In the genomic region with DNA sequence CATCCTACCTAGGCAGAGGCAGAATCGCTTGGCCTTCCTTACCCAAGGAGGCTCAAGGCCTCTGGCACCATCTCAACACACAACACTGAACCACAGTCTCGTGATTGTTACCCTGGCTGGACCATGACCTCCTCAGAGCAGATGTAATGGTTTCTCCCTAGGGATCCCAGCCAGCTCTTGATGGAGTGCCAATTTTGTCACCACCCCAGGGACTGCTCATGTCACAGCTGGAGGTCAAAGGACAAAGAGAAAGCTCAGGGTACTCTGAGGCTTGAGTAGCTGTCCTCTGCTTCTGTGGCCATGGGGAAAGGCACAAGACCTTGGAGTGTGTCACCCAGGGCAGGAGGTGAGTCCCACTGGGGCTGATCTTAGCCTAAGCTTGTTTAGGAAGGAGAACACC, we compare ENCODE assay signal across 18 mouse cellular contexts. TPM values are rescaled to one million over a fixed set of nuclear protein-coding genes. Genes with fewer than 3 reads are reported as not detected.
A peak's percentile ranks its signal among the peaks of the same experiment; 100 is the strongest.
DNase-seq lines count a peak whose midpoint lies in the region; TF ChIP-seq lines count a peak whose summit lies in the region.
"Had no signal": no experiment of that assay in that cellular context is flagged by ENCODE, and none has a peak within 500 bp of the region (broad histone marks: within the 10 kb centered on the region; RNA-seq: fewer than 3 reads in every experiment).

No protein-coding gene starts in this region.

- H3K9me3 ChIP-seq in heart, embryonic 10.5 days: no peaks in the 10 kb centered on the region
- H3K9me3 ChIP-seq: embryonic facial prominence, embryonic 15.5 days; forebrain, embryonic 15.5 days; limb, embryonic 10.5 days; midbrain, embryonic 15.5 days; neural tube, embryonic 12.5 days had no signal

- TF ChIP-seq CTCF in lung, adult 2 months (IDR thresholded peaks at IDR 0.05; ENCODE audit: insufficient read depth, low read length): no peak

- H3K36me3 ChIP-seq in heart, embryonic 10.5 days: no peaks in the 10 kb centered on the region
- H3K36me3 ChIP-seq: embryonic facial prominence, embryonic 15.5 days; forebrain, embryonic 15.5 days; G1E; limb, embryonic 10.5 days; midbrain, embryonic 15.5 days; neural tube, embryonic 12.5 days had no signal

- H3K4me1 ChIP-seq in heart, embryonic 10.5 days: no peaks in the 10 kb centered on the region; the same call in 1 of the 2 replicates
- H3K4me1 ChIP-seq in lung, adult 2 months (ENCODE audit: control insufficient read depth, insufficient read depth, low read length): no peaks in the 10 kb centered on the region
- H3K4me1 ChIP-seq: embryonic facial prominence, embryonic 15.5 days; limb, embryonic 10.5 days; midbrain, embryonic 15.5 days; neural tube, embryonic 12.5 days had no signal

- no peak for TF ChIP-seq POLR2A in lung, adult 2 months (IDR thresholded peaks at IDR 0.05; ENCODE audit: borderline replicate concordance, extremely low read depth, low read depth, low read length)

- intact Hi-C loops in left cerebral cortex, postnatal 10 days (cut with DNase I): no loop called here

- DNase-seq in heart, adult 11 months: peak; percentile 95
- DNase-seq in heart, embryonic 10.5 days (ENCODE audit: low spot score): no peak
- DNase-seq in lung, adult 18-20 months: peak; percentile 16 to 41
- no peak for DNase-seq in lung, adult 2 months
- peak; percentile 82 to 90 for DNase-seq in kidney, postnatal 25 days
- DNase-seq in skeletal muscle tissue, adult 2 months (ENCODE audit: low read depth, low spot score): peak; percentile 28
- no peak for DNase-seq in cerebellum, adult 11 months
- no peak for DNase-seq in left cerebral cortex, postnatal 10 days (ENCODE audit: extremely low spot score in 1 of 2, low spot score in 2 of 2)
- DNase-seq: B cell, adult 2 months; thymus, postnatal 14 days had no signal

- peaks cover 17% of the 10 kb centered on the region; the same call in 1 of the 2 replicates for H3K27me3 ChIP-seq in heart, embryonic 10.5 days (ENCODE audit: insufficient read depth, poor library complexity, severe bottlenecking)
- H3K27me3 ChIP-seq: embryonic facial prominence, embryonic 15.5 days; forebrain, embryonic 15.5 days; midbrain, embryonic 15.5 days; neural tube, embryonic 12.5 days had no signal

- no peak overlapping the region for H3K4me3 ChIP-seq in heart, embryonic 10.5 days
- H3K4me3 ChIP-seq in lung, adult 2 months (replicated peaks; ENCODE audit: extremely low read depth, low read depth, low read length): no peak overlapping the region
- H3K4me3 ChIP-seq: embryonic facial prominence, embryonic 15.5 days; forebrain, embryonic 15.5 days; limb, embryonic 10.5 days; midbrain, embryonic 15.5 days; neural tube, embryonic 12.5 days had no signal

- 66% methylated on average over 2 of the region's 2 CpGs for WGBS in heart, embryonic 10.5 days
- 53% methylated on average over 2 of the region's 2 CpGs for WGBS in lung, adult 2 months

- H3K27ac ChIP-seq in heart, embryonic 10.5 days: no peak overlapping the region
- H3K27ac ChIP-seq: embryonic facial prominence, embryonic 15.5 days; forebrain, embryonic 15.5 days; hindbrain, postnatal 0 days; limb, embryonic 10.5 days; macrophage; midbrain, embryonic 15.5 days; neural tube, embryonic 12.5 days had no signal

RNA-seq across cellular contexts. Expression of a gene that starts 20.3 kb away (rescaled TPM):
- polyA plus RNA-seq in heart, embryonic 10.5 days (2016; fragmentation: Nextera tagmentation; extraction: Ambion mirVana): not detected in 2 replicates
- 0.32 and 0.66 TPM in 2 replicates for polyA plus RNA-seq in lung, adult 2 months (2012; rRNA removed)
- 10 to 100 TPM; 13.7 to 15.8 TPM for total RNA-seq in left cerebral cortex, postnatal 10 days (2021)
- polyA plus RNA-seq: G1E; limb, embryonic 10.5 days had no signal

Comparison
In these comparisons a context has a peak if more than half of its experiments do, and no peak if none do; other contexts are left out.
1. DNase-seq: peak in heart, adult 11 months (single experiment), lung, adult 18-20 months (2 of 2), kidney, postnatal 25 days (2 of 2) and skeletal muscle tissue, adult 2 months (single experiment); none in heart, embryonic 10.5 days (single experiment), lung, adult 2 months (single experiment), cerebellum, adult 11 months (single experiment) and left cerebral cortex, postnatal 10 days (0 of 2).